Mouse (Mus musculus) adrenal gland, adult 18-20 months (tissue): Measurements from ENCODE around the gene Trub1. TPM values are rescaled to one million over a fixed set of nuclear protein-coding genes. Genes with fewer than 3 reads are reported as not detected.

ENCODE experiments used
- total RNA-seq, 2 experiments: library from RNA; stranded (reverse); gene quantifications; 1 replicate in 1 of 2; 2 replicates in 1 of 2; pipeline ENCODE4 v1.2.3; 2021

Trub1 gene
- total RNA-seq, 2 experiments from 2014 or later: 10.1 to 16.8 TPM

Other genes starting within 250 kb of the Trub1 start
- 10 to 100 TPM; 28.9 to 50.3 TPM for gene Ablim1, start 138.0 kb upstream of the Trub1 start, total RNA-seq
- gene Fam160b1, start 92.2 kb upstream of the Trub1 start, total RNA-seq: 10 to 100 TPM; 17.1 to 20.3 TPM
- gene Atrnl1, start 158.1 kb downstream of the Trub1 start, total RNA-seq: 10 to 100 TPM; 22.4 to 23.5 TPM